Mouse (Mus musculus): ENCODE measurements around the gene Olfr49.

- TF ChIP-seq CTCF (IDR thresholded peaks at IDR 0.05; ENCODE audit: extremely low read depth, insufficient read depth, insufficient read length, insufficient replicate concordance) (no peak), POLR2A (IDR thresholded peaks at IDR 0.05; ENCODE audit: low read depth, low read length) (no peak)
Measured at GRCm38 (mm10) chr14:54270413-54270812, 14.3 kb downstream of the Olfr49 start.
